Mouse (Mus musculus) neural tube, embryonic 12.5 days (tissue): Measurements from ENCODE around the gene Def6. TPM values are rescaled to one million over a fixed set of nuclear protein-coding genes. Genes with fewer than 3 reads are reported as not detected.

Source experiments
- polyA plus RNA-seq: library from polyadenylated mRNA; unstranded; fragments of >200 nt; fragmentation: Nextera tagmentation; extraction: Ambion mirVana; gene quantifications from 2 replicates; pipeline ENCODE4 v1.2.1, GENCODE M21; 2016

Gene Def6
- polyA plus RNA-seq, 1 experiment from 2014 or later: 5.3 TPM

Other genes starting within 250 kb of the Def6 start
- 1.3 and 1.4 TPM in 2 replicates for gene Tcp11, start 127.1 kb upstream of the Def6 start, polyA plus RNA-seq
- 6.8 and 7.3 TPM in 2 replicates for gene Scube3, start 65.6 kb upstream of the Def6 start, polyA plus RNA-seq
- gene Zfp523, start 30.6 kb upstream of the Def6 start, polyA plus RNA-seq: 45.0 and 53.9 TPM in 2 replicates
- gene Ppard, start 24.9 kb downstream of the Def6 start, polyA plus RNA-seq: 2.2 and 2.3 TPM in 2 replicates
- 31.0 and 31.2 TPM in 2 replicates for gene Fance, start 105.7 kb downstream of the Def6 start, polyA plus RNA-seq
- 341 and 353 TPM in 2 replicates for gene Rpl10a, start 120.7 kb downstream of the Def6 start, polyA plus RNA-seq
- 3.5 and 4.8 TPM in 2 replicates for gene Tead3, start 143.0 kb downstream of the Def6 start, polyA plus RNA-seq
- gene Tulp1, start 157.4 kb downstream of the Def6 start, polyA plus RNA-seq: 3.0 and 5.1 TPM in 2 replicates